Mouse (Mus musculus): ENCODE measurements around the gene Gemin5.
"Not testable (repeated sequence)": the region's sequence is repeated elsewhere in the genome, so short reads cannot be mapped to it uniquely, and the experiment has no call there.

Gemin5 gene

GRCm38 (mm10) chr11:58116560-58116959 lies 51.8 kb downstream of the Gemin5 start:
- no peak for DNase-seq (ENCODE audit: inconsistent ontology term)

DNA sequence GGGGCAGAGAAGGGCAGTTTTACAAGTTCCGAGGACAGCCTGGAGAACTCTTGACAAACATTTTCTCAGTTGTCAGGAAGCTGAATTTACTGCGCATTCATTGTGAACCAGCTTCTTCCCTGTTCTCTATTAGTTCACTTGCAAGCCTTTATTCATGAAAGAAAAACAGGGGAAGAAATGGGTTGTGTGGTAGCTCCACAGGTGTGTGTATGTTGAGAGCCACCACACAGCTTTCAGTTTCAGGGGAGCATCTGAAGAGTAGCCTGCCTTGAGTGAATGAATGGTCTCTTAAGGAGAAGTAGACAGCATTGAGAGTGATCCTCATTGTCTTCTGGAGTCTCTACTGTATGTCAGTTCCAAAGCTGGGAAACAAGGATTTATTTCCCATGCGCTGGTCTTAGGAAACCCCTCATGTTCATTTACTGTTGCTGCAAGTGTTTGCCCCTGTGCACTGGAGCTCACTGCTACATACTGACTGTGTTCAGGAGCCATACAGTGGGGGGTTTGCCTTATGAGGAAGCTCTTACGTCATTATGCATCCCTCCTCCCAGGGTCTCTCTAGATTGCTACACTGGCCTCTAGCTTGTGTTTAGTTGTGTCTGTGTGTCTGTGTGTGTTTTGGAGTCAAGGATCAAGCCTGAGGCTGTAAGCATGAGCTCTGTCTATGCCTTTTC lies 60.5 kb downstream of the Gemin5 start:
- DNase-seq (ENCODE audit: inconsistent ontology term): no peak

DNA sequence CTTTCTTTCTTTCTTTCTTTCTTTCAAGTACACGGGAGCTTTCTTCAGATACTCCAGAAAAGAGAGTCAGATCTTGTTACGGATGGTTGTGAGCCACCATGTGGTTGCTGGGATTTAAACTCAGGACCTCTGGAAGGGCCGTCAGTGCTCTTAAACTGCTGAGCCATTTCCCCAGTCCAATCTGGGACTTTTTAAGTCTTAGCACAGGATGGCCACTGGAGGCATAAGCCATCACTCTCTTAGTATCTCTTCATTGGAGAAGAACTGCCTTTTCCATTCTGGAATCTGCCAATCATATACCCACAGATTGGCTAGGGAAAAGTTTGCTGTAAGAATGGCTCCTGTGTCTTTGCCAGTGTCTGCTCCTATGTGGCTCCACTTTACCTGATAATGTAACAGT lies 61.3 kb downstream of the Gemin5 start:
- no peak for DNase-seq (ENCODE audit: inconsistent ontology term)

- DNase-seq (ENCODE audit: inconsistent ontology term): no peak
Observed at GRCm38 (mm10) chr11:58104351-58104791, 64.0 kb downstream of the Gemin5 start.

GRCm38 (mm10) chr11:58103697-58104306 lies 64.5 kb downstream of the Gemin5 start, which contains the start of gene Cnot8:
TSS of gene Cnot8 (plus strand) at chr11:58104153.
- peak; percentile 99 for DNase-seq (ENCODE audit: inconsistent ontology term)

- no peak for DNase-seq (ENCODE audit: inconsistent ontology term)
Observed at GRCm38 (mm10) chr11:58103344-58103653, 65.0 kb downstream of the Gemin5 start.

- DNase-seq (ENCODE audit: inconsistent ontology term): no peak
Observed at GRCm38 (mm10) chr11:58102581-58103343, 65.6 kb downstream of the Gemin5 start.

DNA sequence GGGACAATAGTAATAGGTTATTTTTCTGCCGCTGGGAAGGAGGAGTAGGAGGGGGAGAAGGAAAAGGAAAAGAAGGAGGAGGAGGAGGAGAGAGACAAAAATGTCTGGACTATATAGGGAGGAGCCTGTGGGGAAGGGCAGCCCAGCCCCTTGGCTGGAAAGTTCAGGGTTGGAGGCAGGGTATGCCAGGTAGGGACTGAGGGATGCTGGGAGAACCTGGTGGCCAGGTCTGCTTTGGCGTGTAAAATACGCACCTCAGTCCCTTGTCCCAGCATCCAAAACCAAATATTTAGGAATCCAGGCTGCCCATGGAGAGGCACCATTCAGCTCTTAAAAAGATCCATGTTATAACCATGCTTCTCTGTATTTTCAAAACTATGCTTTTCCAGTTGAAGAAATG lies 66.2 kb downstream of the Gemin5 start:
- DNase-seq (ENCODE audit: inconsistent ontology term): no peak

DNA sequence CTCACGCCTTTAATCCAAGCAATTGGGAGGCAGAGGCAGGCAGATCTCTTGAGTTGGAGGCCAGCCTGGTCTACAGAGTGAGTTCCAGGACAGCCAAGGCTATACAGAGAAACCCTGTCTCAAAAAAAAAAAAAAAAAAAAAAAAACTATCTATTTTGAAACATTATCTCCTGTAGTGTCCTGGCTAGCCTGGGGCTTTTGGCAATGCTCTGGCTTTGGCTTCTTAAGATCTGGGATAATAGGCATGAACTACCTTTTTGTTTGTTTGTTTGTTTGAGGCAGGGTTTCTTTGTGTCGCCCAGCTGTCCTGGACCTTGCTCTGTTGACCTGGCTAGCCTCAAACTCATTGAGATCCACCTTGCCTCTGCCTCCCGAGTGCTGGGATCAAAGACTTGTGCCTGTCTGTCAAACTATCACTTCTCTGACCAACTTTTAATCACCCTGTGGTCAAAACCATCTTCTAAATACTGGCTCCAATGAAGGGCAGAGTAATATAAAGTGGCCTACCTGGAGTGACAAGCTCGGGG lies 67.1 kb downstream of the Gemin5 start:
- DNase-seq (ENCODE audit: inconsistent ontology term): no peak

DNA sequence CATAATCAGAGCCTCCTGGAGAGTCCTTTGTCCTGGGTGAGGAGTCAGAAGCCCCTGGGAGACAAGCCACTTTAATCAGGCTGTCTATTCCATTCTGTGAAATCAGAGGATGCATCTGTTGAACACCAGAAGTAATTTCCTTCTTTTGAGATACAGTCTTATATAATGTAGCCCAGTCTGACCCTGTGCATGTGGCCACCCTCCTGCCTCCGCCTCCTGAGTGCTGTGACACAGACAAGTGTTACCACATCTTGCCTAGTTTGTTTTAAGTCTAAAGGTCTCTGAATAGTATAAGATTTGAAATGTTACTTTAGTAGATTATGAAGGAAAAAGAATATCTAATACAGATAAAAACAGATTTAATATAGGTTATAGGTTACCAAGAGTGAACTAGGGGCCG lies 68.3 kb downstream of the Gemin5 start:
- DNase-seq (ENCODE audit: inconsistent ontology term): no peak

GRCm38 (mm10) chr11:58098366-58098720 lies 70.0 kb downstream of the Gemin5 start:
- DNase-seq (ENCODE audit: inconsistent ontology term): not testable (repeated sequence)

- DNase-seq (ENCODE audit: inconsistent ontology term): no peak
Observed at GRCm38 (mm10) chr11:58097621-58098365, 70.5 kb downstream of the Gemin5 start.

GRCm38 (mm10) chr11:58096821-58097620 lies 71.3 kb downstream of the Gemin5 start:
- peak; percentile 34 for DNase-seq (ENCODE audit: inconsistent ontology term)

GRCm38 (mm10) chr11:58096160-58096559 lies 72.2 kb downstream of the Gemin5 start:
- no peak for DNase-seq (ENCODE audit: inconsistent ontology term)

GRCm38 (mm10) chr11:58095561-58095960 lies 72.8 kb downstream of the Gemin5 start:
- DNase-seq (ENCODE audit: inconsistent ontology term): no peak

DNA sequence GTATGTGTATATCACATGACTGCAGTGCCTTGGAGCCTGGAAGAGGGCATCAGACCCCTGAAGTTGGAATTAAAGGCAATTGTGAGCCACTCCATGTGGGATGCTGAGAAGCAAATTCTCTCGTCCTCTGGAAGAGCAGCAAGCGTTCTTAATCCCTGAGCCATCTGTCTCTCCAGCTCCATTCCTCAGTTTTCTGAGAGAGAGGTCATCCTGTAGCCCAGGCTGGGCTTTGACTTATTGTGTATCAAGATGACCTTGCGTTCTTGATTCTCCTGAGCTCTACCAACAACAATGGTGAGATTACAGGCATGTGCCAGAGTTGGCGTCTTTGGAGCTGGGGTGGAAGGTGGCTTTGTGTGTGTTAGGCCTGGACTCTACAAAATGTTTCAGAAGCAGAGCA lies 73.6 kb downstream of the Gemin5 start:
- DNase-seq (ENCODE audit: inconsistent ontology term): no peak

GRCm38 (mm10) chr11:58093021-58093528 lies 75.3 kb downstream of the Gemin5 start, which contains the start of gene Gm12248:
TSS of gene Gm12248 (minus strand) at chr11:58093134.
- DNase-seq (ENCODE audit: inconsistent ontology term): peak; percentile 70

GRCm38 (mm10) chr11:58092541-58092940 lies 75.8 kb downstream of the Gemin5 start:
- DNase-seq (ENCODE audit: inconsistent ontology term): no peak

DNA sequence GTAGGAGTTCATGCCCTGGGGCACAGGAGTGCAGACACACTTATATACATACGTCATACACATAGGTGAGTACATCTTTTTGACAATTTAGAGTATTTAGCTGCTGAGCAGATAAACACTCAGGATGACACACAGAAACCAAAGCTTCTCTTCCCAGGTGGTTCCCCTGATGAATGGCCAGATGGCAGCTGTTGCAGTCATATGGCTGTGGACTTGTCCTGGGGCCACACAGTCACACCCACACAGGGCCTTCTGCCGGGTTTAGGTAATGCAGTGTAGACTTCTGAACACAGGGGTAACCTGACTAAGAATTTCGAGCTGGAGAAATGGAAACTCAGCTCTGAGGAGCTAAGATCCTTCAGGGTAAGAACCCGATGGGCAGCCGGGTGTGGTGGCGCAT lies 86.6 kb downstream of the Gemin5 start:
- DNase-seq (ENCODE audit: inconsistent ontology term): no peak

GRCm38 (mm10) chr11:58077270-58077669 lies 91.1 kb downstream of the Gemin5 start:
- no peak for DNase-seq (ENCODE audit: inconsistent ontology term)

- no peak for DNase-seq (ENCODE audit: inconsistent ontology term)
Observed at GRCm38 (mm10) chr11:58072978-58073377, 95.4 kb downstream of the Gemin5 start.

Data from Muller cell, postnatal 12 days (primary cell).